Mouse (Mus musculus): ENCODE results near the gene Gm29106.
"Not testable (repeated sequence)": the region's sequence is repeated elsewhere in the genome, so short reads cannot be mapped to it uniquely, and the experiment has no call there.

Gm29106 gene

GRCm38 (mm10) chr1:118176242-118176641 is at the start of gene Gm29106:
Gene Gm29106, plus strand, starts transcription at chr1:118176542.
- DNase-seq (ENCODE audit: low read depth, low spot score) = not testable (repeated sequence)

GRCm38 (mm10) chr1:118228540-118228939 is 52.2 kb downstream of the Gm29106 start:
- no peak for DNase-seq (ENCODE audit: low read depth, low spot score)

GRCm38 (mm10) chr1:118236032-118236431 is 59.7 kb downstream of the Gm29106 start:
- DNase-seq (ENCODE audit: low read depth, low spot score) = no peak

All from WW6 (cell line).